Mouse (Mus musculus) midbrain, postnatal 0 days (tissue): ENCODE data around the gene Golt1a. TPM values are rescaled to one million over a fixed set of nuclear protein-coding genes. Genes with fewer than 3 reads are reported as not detected.

Source experiments
- ATAC-seq: fragments of 200-750 bp; cut with Nextera tagmentation; 2 replicates; pipeline ENCODE4 v1.8.0; 2017; ENCODE audit warnings: moderate number of reproducible peaks, mild to moderate bottlenecking, moderate TSS enrichment, moderate library complexity; ENCODE audit not compliant: low FRiP score
- DNase-seq: peaks from one replicate; pipeline ENCODE4 v3.0.0-alpha.2; 2015; ENCODE audit warnings: low spot score
- H3K27ac ChIP-seq: fragments of 300-500 bp; sonication (generic); 2 replicates; pipeline ENCODE4 v1.5.1; 2014; ENCODE audit warnings: low read depth, mild to moderate bottlenecking, low read length, mixed read lengths
- H3K27me3 ChIP-seq: fragments of 300-500 bp; sonication (generic); 2 replicates; pipeline ENCODE4 v1.6.1; 2014; ENCODE audit warnings: low read length, control low read depth, mixed read lengths; ENCODE audit not compliant: insufficient read depth
- H3K36me3 ChIP-seq: fragments of 300-500 bp; sonication (generic); 2 replicates; pipeline ENCODE4 v1.6.1; 2014; ENCODE audit warnings: low read length, control low read depth, mixed read lengths; ENCODE audit not compliant: insufficient read depth
- H3K4me1 ChIP-seq: fragments of 300-500 bp; sonication (generic); 2 replicates; pipeline ENCODE4 v1.6.1; 2014; ENCODE audit warnings: mild to moderate bottlenecking, control low read depth, antibody characterized with exemption, low read length, mixed read lengths; ENCODE audit not compliant: insufficient read depth
- H3K4me2 ChIP-seq: fragments of 300-500 bp; sonication (generic); 2 replicates; pipeline ENCODE4 v1.6.1; 2014; ENCODE audit warnings: low read depth, mild to moderate bottlenecking, low read length, mixed read lengths; ENCODE audit not compliant: poor library complexity, severe bottlenecking
- H3K4me3 ChIP-seq: fragments of 300-500 bp; sonication (generic); 2 replicates; pipeline ENCODE4 v1.5.1; 2014; ENCODE audit warnings: low read depth, mild to moderate bottlenecking, low read length, moderate library complexity
- H3K9ac ChIP-seq: fragments of 300-500 bp; sonication (generic); replicated peaks from 2 replicates; pipeline ENCODE4 v1.6.1; 2014; ENCODE audit warnings: mild to moderate bottlenecking, low read length, moderate library complexity, mixed read lengths; ENCODE audit not compliant: poor library complexity, severe bottlenecking
- H3K9me3 ChIP-seq: fragments of 300-500 bp; sonication (generic); 2 replicates; pipeline ENCODE4 v1.6.1; 2016; ENCODE audit warnings: low read length, control low read depth
- CTCF ChIP-seq: IDR thresholded peaks from 2 replicates; pipeline ENCODE4 v1.5.1; 2016; ENCODE audit warnings: antibody characterized with exemption, mild to moderate bottlenecking
- WGBS: fragments of 180-500 bp; shearing (Covaris S2); extraction: QIAGEN DNeasy Blood & Tissue Kit; methylation state at CpG from one replicate; pipeline ENCODE4 v1.1.7; 2014; 5-methylcytosine and 5-hydroxymethylcytosine counted together
- polyA plus RNA-seq: library from polyadenylated mRNA; unstranded; fragments of >200 nt; fragmentation: Nextera tagmentation; extraction: Ambion mirVana; gene quantifications from 2 replicates; pipeline ENCODE4 v1.2.1, GENCODE M21; 2015
- total RNA-seq: library from RNA; depleted of rRNA; stranded (reverse); fragments of >200 nt; gene quantifications from 2 replicates; pipeline ENCODE4 v1.2.3, GENCODE M21; 2014

Gene Golt1a
- total and polyA plus RNA-seq, 2 experiments from 2014 or later = not detected

DNA sequence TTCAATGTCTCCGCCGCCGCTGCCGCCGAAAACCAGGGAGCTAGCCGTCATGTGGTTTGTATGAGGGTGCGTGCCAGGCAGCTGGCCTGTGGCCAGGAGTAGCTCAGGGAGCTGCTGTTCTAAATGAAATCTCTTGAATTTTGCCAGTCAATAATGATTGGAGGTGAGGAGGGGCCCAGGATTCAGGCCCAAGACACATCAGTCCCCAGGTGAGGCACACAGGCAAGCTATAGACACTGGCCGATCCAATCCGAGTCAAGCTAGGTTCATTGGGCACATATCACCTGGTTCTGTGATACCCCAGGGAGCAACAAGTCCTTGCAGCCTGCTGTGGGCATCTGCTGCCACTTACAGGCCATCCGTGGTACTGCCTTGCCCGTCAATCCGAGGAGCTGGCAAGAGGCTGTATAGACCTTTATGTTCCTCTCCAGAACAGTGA is 43.8 kb downstream of the Golt1a start:
- Histone ChIP-seq H3K4me1 (no peaks in the 10 kb centered on the region), H3K27ac (no peak overlapping the region), H3K9me3 (no peaks in the 10 kb centered on the region), H3K36me3 (no peaks in the 10 kb centered on the region), H3K9ac (no peak overlapping the region), H3K4me3 (no peak overlapping the region), H3K27me3 (no peaks in the 10 kb centered on the region), H3K4me2 (no peak overlapping the region)
- TF ChIP-seq CTCF = peak; percentile 99
- DNase-seq = peak; percentile 88
- ATAC-seq = peak; percentile 44; the same call in 1 of the 2 replicates
- 42% methylated on average over 12 of the region's 12 CpGs for WGBS

DNA sequence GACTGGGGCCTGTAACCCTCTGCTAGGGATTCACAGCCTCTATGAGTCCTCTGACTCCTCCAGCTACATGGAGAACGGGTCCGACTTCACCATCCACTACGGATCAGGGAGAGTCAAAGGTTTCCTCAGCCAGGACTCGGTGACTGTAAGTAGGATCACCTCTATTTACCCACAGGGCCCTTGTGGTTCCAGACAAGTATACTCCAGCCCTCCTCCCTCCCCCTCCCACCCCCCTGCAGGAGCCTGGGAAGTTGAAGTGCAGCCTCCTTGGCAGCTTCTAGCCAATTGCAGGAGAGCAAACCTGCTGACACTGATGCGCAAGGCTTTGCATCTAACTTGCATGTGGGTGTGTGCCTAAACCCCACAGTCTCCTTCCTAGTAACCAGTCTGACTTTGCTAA is 45.9 kb downstream of the Golt1a start:
- no peaks in the 10 kb centered on the region for H3K4me1 ChIP-seq
- H3K27ac ChIP-seq = no peak overlapping the region
- H3K9me3 ChIP-seq = no peaks in the 10 kb centered on the region
- ATAC-seq = no peak
- WGBS = 49% methylated on average over 5 of the region's 5 CpGs
- H3K27me3 ChIP-seq = no peaks in the 10 kb centered on the region; the same call in 1 of the 2 replicates
- H3K36me3 ChIP-seq = no peaks in the 10 kb centered on the region
- no peak overlapping the region for H3K9ac ChIP-seq
- DNase-seq = no peak
- H3K4me3 ChIP-seq = no peak overlapping the region
- TF ChIP-seq CTCF = no peak
- no peak overlapping the region for H3K4me2 ChIP-seq

DNA sequence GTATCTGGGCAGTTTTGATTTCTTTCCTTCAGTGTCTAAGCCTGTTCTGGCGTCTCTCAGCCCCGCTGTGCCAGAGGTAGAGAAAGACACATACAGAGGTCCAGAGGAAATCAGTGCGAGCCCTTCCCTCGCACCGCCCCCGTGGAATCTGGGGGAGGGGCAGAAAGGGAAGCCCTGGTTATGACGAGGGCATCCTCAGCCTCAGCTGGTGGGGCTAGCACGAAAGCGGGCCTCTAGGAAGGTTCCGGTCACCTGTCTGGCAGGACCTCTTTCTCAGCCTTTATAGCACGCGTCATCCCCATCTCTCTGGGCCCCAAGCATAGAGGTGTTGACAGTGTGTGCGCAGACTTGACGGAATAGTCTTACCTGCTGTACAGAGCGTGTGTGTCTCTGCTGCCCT is 46.3 kb downstream of the Golt1a start:
- no peak overlapping the region for H3K27ac ChIP-seq
- H3K4me1 ChIP-seq = no peaks in the 10 kb centered on the region
- no peak for ATAC-seq
- no peak overlapping the region for H3K9ac ChIP-seq
- no peak overlapping the region for H3K4me2 ChIP-seq
- 59% methylated on average over 15 of the region's 15 CpGs for WGBS
- TF ChIP-seq CTCF = no peak
- no peaks in the 10 kb centered on the region for H3K9me3 ChIP-seq
- DNase-seq = no peak
- no peaks in the 10 kb centered on the region; the same call in 1 of the 2 replicates for H3K27me3 ChIP-seq
- no peaks in the 10 kb centered on the region for H3K36me3 ChIP-seq
- H3K4me3 ChIP-seq = no peak overlapping the region

DNA sequence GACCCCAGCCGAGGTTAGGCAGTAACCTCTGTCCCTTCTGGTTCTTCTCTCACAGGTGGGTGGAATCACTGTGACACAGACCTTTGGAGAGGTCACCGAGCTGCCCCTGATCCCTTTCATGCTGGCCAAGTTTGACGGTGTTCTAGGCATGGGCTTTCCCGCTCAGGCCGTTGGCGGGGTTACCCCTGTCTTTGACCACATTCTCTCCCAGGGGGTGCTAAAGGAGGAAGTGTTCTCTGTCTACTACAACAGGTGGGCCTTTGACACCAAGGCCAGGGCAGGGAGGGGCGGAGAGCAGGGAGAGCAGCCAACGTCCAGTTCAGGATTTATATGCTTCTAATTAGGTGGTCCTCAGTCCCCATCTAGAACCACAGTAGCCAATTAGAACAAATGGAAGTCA is 46.7 kb downstream of the Golt1a start:
- no peaks in the 10 kb centered on the region for H3K4me1 ChIP-seq
- no peaks in the 10 kb centered on the region; the same call in 1 of the 2 replicates for H3K27me3 ChIP-seq
- WGBS = 67% methylated on average over 8 of the region's 8 CpGs
- H3K27ac ChIP-seq = no peak overlapping the region
- no peak for TF ChIP-seq CTCF
- ATAC-seq (no peak), DNase-seq (no peak)
- H3K9me3 ChIP-seq = no peaks in the 10 kb centered on the region
- no peak overlapping the region for H3K4me2 ChIP-seq
- no peak overlapping the region for H3K9ac ChIP-seq
- no peaks in the 10 kb centered on the region for H3K36me3 ChIP-seq
- no peak overlapping the region for H3K4me3 ChIP-seq

DNA sequence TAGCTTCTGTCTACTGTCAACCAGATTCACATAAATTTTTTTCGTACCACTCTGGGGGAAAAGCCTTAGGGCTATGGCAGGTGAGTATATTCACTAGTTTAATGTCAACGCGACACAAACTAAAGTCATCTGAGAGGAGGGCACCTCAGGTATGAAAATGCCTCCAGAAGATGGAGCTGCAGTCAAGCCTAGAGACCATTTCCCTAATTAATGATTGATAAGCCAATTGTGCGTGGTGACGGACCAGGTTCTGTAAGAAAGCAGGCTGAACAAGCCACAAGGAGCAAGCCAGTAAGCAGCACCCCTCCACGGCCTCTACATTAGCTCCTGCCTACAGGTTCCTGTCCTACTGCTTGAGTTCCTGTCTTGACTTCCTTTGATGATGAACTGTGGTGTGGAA is 51.4 kb downstream of the Golt1a start:
- no peaks in the 10 kb centered on the region for H3K36me3 ChIP-seq
- H3K9me3 ChIP-seq = no peaks in the 10 kb centered on the region
- H3K27ac ChIP-seq = no peak overlapping the region
- no peak for ATAC-seq
- 90% methylated on average over 6 of the region's 6 CpGs for WGBS
- H3K9ac ChIP-seq = no peak overlapping the region
- H3K27me3 ChIP-seq = no peaks in the 10 kb centered on the region; the same call in 1 of the 2 replicates
- H3K4me2 ChIP-seq = no peak overlapping the region
- no peak for TF ChIP-seq CTCF
- DNase-seq = no peak
- H3K4me3 ChIP-seq = no peak overlapping the region
- no peaks in the 10 kb centered on the region for H3K4me1 ChIP-seq

DNA sequence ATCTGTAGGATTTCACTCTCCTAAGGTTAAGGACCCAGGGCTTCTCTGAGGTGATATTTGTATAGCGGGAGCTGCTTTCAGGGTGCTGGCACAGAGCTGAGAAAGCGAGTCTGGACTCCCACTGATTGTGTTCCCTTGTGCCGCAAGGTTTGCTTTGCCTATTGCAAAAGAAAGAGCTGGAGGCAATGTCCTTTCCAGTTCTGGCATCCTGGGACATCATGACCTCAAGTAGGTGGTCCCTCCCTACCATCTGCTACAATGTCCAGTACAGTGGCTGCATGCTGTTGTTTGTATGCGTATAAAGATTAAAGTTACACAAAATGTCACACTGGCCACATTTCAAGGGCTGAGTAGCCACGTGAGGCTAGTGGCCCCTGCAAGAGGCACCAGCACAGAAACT is 52.5 kb downstream of the Golt1a start:
- Histone ChIP-seq H3K9ac (no peak overlapping the region), H3K4me1 (no peaks in the 10 kb centered on the region), H3K9me3 (no peaks in the 10 kb centered on the region), H3K27ac (no peak overlapping the region), H3K27me3 (no peaks in the 10 kb centered on the region; the same call in 1 of the 2 replicates), H3K4me3 (no peak overlapping the region), H3K36me3 (no peaks in the 10 kb centered on the region), H3K4me2 (no peak overlapping the region)
- no peak for ATAC-seq
- 86% methylated on average over 5 of the region's 5 CpGs for WGBS
- DNase-seq = no peak
- TF ChIP-seq CTCF = no peak
